Mouse (Mus musculus): Measurements from ENCODE around the gene 1700024G13Rik. TPM values are rescaled to one million over a fixed set of nuclear protein-coding genes. Genes with fewer than 3 reads are reported as not detected.
"Not testable (repeated sequence)": the region's sequence is repeated elsewhere in the genome, so short reads cannot be mapped to it uniquely, and the experiment has no call there.

Gene 1700024G13Rik
- polyA plus RNA-seq, 1 experiment from 2014 or later: 2.0 TPM

- DNase-seq (ENCODE audit: low spot score): no peak
- H3K36me3 ChIP-seq: no peaks in the 10 kb centered on the region
- 82% methylated on average over 7 of the region's 7 CpGs for WGBS
These were observed 18.4 kb downstream of the 1700024G13Rik start for GRCm38 (mm10) chr14:32369756-32370155.

GRCm38 (mm10) chr14:32364359-32364758 lies 23.8 kb downstream of the 1700024G13Rik start:
- DNase-seq (ENCODE audit: low spot score): no peak
- Histone ChIP-seq H3K9me3 (peaks cover 5% of the 10 kb centered on the region; the same call in 1 of the 2 replicates), H3K36me3 (no peaks in the 10 kb centered on the region), H3K4me1 (replicated peaks) (0 out of 2 replicates have a peak, but pooled peaks cover 5% of the 10 kb centered on the region), H3K27me3 (ENCODE audit: insufficient read depth, poor library complexity, severe bottlenecking) (no peaks in the 10 kb centered on the region), H3K4me3 (no peak overlapping the region), H3K27ac (no peak overlapping the region)
- 58% methylated on average over 7 of the region's 7 CpGs for WGBS

More at GRCm38 (mm10) chr14:32369756-32370155, 18.4 kb downstream of the 1700024G13Rik start:
- H3K4me3 ChIP-seq: no peak overlapping the region
- H3K27me3 ChIP-seq (ENCODE audit: insufficient read depth, poor library complexity, severe bottlenecking): no peaks in the 10 kb centered on the region
- H3K27ac ChIP-seq: no peak overlapping the region
- H3K4me1 ChIP-seq (replicated peaks): no peaks in the 10 kb centered on the region
- no peaks in the 10 kb centered on the region for H3K9me3 ChIP-seq

- H3K4me3 ChIP-seq; H3K9me3 ChIP-seq; H3K4me1 ChIP-seq (replicated peaks); H3K27me3 ChIP-seq (ENCODE audit: insufficient read depth, poor library complexity, severe bottlenecking); H3K27ac ChIP-seq; DNase-seq (ENCODE audit: low spot score): not testable (repeated sequence)
- WGBS: 20% methylated on average over 6 of the region's 6 CpGs
- peaks cover 15% of the 10 kb centered on the region; the same call in 1 of the 2 replicates for H3K36me3 ChIP-seq
These were observed 36.8 kb downstream of the 1700024G13Rik start for GRCm38 (mm10) chr14:32351181-32351920.

GRCm38 (mm10) chr14:32347307-32347706 lies 40.9 kb downstream of the 1700024G13Rik start:
- H3K36me3 ChIP-seq: peaks cover 53% of the 10 kb centered on the region
- H3K27me3 ChIP-seq (ENCODE audit: insufficient read depth, poor library complexity, severe bottlenecking): no peaks in the 10 kb centered on the region
- H3K27ac ChIP-seq: no peak overlapping the region
- whole genome bisulfite sequencing: 91% methylated on average over 9 of the region's 9 CpGs
- DNase-seq (ENCODE audit: low spot score): no peak
- H3K4me3 ChIP-seq: no peak overlapping the region
- H3K9me3 ChIP-seq: no peaks in the 10 kb centered on the region
- H3K4me1 ChIP-seq (replicated peaks): no peaks in the 10 kb centered on the region

GRCm38 (mm10) chr14:32344694-32345093 lies 43.5 kb downstream of the 1700024G13Rik start:
- Histone ChIP-seq H3K4me1 (replicated peaks) (no peaks in the 10 kb centered on the region), H3K27ac (no peak overlapping the region), H3K27me3 (ENCODE audit: insufficient read depth, poor library complexity, severe bottlenecking) (no peaks in the 10 kb centered on the region), H3K36me3 (peaks cover 79% of the 10 kb centered on the region), H3K9me3 (no peaks in the 10 kb centered on the region), H3K4me3 (no peak overlapping the region)
- DNase-seq (ENCODE audit: low spot score): no peak
- 90% methylated on average over 7 of the region's 10 CpGs for WGBS

GRCm38 (mm10) chr14:32344176-32344575 lies 44.0 kb downstream of the 1700024G13Rik start:
- 92% methylated on average over 7 of the region's 7 CpGs for WGBS

GRCm38 (mm10) chr14:32341823-32342222 lies 46.4 kb downstream of the 1700024G13Rik start:
- no peak overlapping the region for H3K27ac ChIP-seq
- peaks cover 97% of the 10 kb centered on the region for H3K36me3 ChIP-seq
- DNase-seq (ENCODE audit: low spot score): no peak
- H3K4me3 ChIP-seq: no peak overlapping the region
- H3K4me1 ChIP-seq (replicated peaks): no peaks in the 10 kb centered on the region
- 93% methylated on average over 7 of the region's 7 CpGs for WGBS
- H3K9me3 ChIP-seq: no peaks in the 10 kb centered on the region
- no peaks in the 10 kb centered on the region for H3K27me3 ChIP-seq (ENCODE audit: insufficient read depth, poor library complexity, severe bottlenecking)

More at GRCm38 (mm10) chr14:32344176-32344575, 44.0 kb downstream of the 1700024G13Rik start:
- Histone ChIP-seq H3K9me3 (no peaks in the 10 kb centered on the region), H3K27ac (no peak overlapping the region), H3K27me3 (ENCODE audit: insufficient read depth, poor library complexity, severe bottlenecking) (no peaks in the 10 kb centered on the region), H3K4me1 (replicated peaks) (no peaks in the 10 kb centered on the region), H3K36me3 (peaks cover 84% of the 10 kb centered on the region), H3K4me3 (no peak overlapping the region)
- DNase-seq (ENCODE audit: low spot score): no peak

- no peaks in the 10 kb centered on the region for H3K27me3 ChIP-seq (ENCODE audit: insufficient read depth, poor library complexity, severe bottlenecking)
- WGBS: 88% methylated on average over 11 of the region's 11 CpGs
- H3K27ac ChIP-seq: no peak overlapping the region
- H3K4me3 ChIP-seq: no peak overlapping the region
- DNase-seq (ENCODE audit: low spot score): no peak
- peaks cover 89% of the 10 kb centered on the region for H3K36me3 ChIP-seq
- H3K9me3 ChIP-seq: no peaks in the 10 kb centered on the region
- H3K4me1 ChIP-seq (replicated peaks): no peaks in the 10 kb centered on the region
These were observed 51.6 kb downstream of the 1700024G13Rik start for GRCm38 (mm10) chr14:32336547-32336946.

GRCm38 (mm10) chr14:32336021-32336420 lies 52.2 kb downstream of the 1700024G13Rik start:
- no peak overlapping the region for H3K27ac ChIP-seq
- H3K27me3 ChIP-seq (ENCODE audit: insufficient read depth, poor library complexity, severe bottlenecking): no peaks in the 10 kb centered on the region
- peaks cover 84% of the 10 kb centered on the region for H3K36me3 ChIP-seq
- H3K4me3 ChIP-seq: no peak overlapping the region
- 86% methylated on average over 6 of the region's 6 CpGs for WGBS
- no peaks in the 10 kb centered on the region for H3K9me3 ChIP-seq
- H3K4me1 ChIP-seq (replicated peaks): no peaks in the 10 kb centered on the region
- DNase-seq (ENCODE audit: low spot score): no peak

GRCm38 (mm10) chr14:32332515-32333445 lies 55.4 kb downstream of the 1700024G13Rik start:
- Histone ChIP-seq H3K9me3 (no peaks in the 10 kb centered on the region), H3K27me3 (ENCODE audit: insufficient read depth, poor library complexity, severe bottlenecking) (no peaks in the 10 kb centered on the region), H3K36me3 (peaks cover 51% of the 10 kb centered on the region), H3K4me1 (replicated peaks) (0 out of 2 replicates have a peak, but pooled peaks cover 5% of the 10 kb centered on the region), H3K4me3 (no peak overlapping the region), H3K27ac (no peak overlapping the region)
- 90% methylated on average over 20 of the region's 20 CpGs for WGBS
- DNase-seq (ENCODE audit: low spot score): no peak

GRCm38 (mm10) chr14:32327366-32327765 lies 60.8 kb downstream of the 1700024G13Rik start:
- H3K4me1 ChIP-seq (replicated peaks): peaks cover 14% of the 10 kb centered on the region
- no peak overlapping the region for H3K27ac ChIP-seq
- DNase-seq (ENCODE audit: low spot score): no peak
- H3K9me3 ChIP-seq: no peaks in the 10 kb centered on the region
- peaks cover 10% of the 10 kb centered on the region for H3K36me3 ChIP-seq
- no peak overlapping the region for H3K4me3 ChIP-seq
- no peaks in the 10 kb centered on the region for H3K27me3 ChIP-seq (ENCODE audit: insufficient read depth, poor library complexity, severe bottlenecking)
- WGBS: 84% methylated on average over 9 of the region's 9 CpGs

Data from hindbrain, embryonic 10.5 days (tissue).